Mouse (Mus musculus) forebrain, embryonic 10.5 days (tissue): ENCODE data around the gene Rpl41. TPM values are rescaled to one million over a fixed set of nuclear protein-coding genes. Genes with fewer than 3 reads are reported as not detected.

Experiments
- DNase-seq: peaks from one replicate; pipeline ENCODE4 v3.0.0-alpha.2; 2017; ENCODE audit warnings: low spot score; ENCODE audit errors: extremely low spot score
- H3K27ac ChIP-seq: fragments of 300-500 bp; sonication (generic); 2 replicates; pipeline ENCODE4 v1.5.1; 2016; ENCODE audit warnings: mild to moderate bottlenecking
- H3K27me3 ChIP-seq: fragments of 300-500 bp; sonication (generic); 2 replicates; pipeline ENCODE4 v1.6.1; 2016; ENCODE audit warnings: mild to moderate bottlenecking; ENCODE audit not compliant: poor library complexity, severe bottlenecking
- H3K36me3 ChIP-seq: fragments of 300-500 bp; sonication (generic); replicated peaks from 2 replicates; pipeline ENCODE4 v1.6.1; 2016; ENCODE audit warnings: mild to moderate bottlenecking, moderate library complexity
- H3K4me1 ChIP-seq: fragments of 300-500 bp; sonication (generic); 2 replicates; pipeline ENCODE4 v1.6.1; 2016
- H3K4me3 ChIP-seq: fragments of 300-500 bp; sonication (generic); 2 replicates; pipeline ENCODE4 v1.5.1; 2016; ENCODE audit warnings: mild to moderate bottlenecking, moderate library complexity
- H3K9me3 ChIP-seq: fragments of 300-500 bp; sonication (generic); 2 replicates; pipeline ENCODE4 v1.6.1; 2016; ENCODE audit warnings: mild to moderate bottlenecking, moderate library complexity
- WGBS: fragments of 180-500 bp; shearing (Covaris S2); methylation state at CpG from one replicate; pipeline ENCODE4 v1.1.7; 2016; 5-methylcytosine and 5-hydroxymethylcytosine counted together
- polyA plus RNA-seq: library from polyadenylated mRNA; unstranded; fragments of >200 nt; fragmentation: Nextera tagmentation; extraction: Ambion mirVana; gene quantifications from 2 replicates; pipeline ENCODE4 v1.2.1, GENCODE M21; 2016

Gene Rpl41
- 3,608 and 3,665 TPM in 2 replicates for polyA plus RNA-seq

- under 1% methylated on average over 31 of the region's 31 CpGs for WGBS
- Histone ChIP-seq H3K36me3 (peaks cover 27% of the 10 kb centered on the region), H3K9me3 (no peaks in the 10 kb centered on the region), H3K4me1 (peaks cover 29% of the 10 kb centered on the region), H3K27me3 (no peaks in the 10 kb centered on the region), H3K4me3 (peak within 1 kb of the TSS; percentile 71), H3K27ac (peak within 1 kb of the TSS; percentile 96)
- peak; percentile 92 for DNase-seq
These were observed at the start of gene Rpl41 for GRCm38 (mm10) chr10:128548947-128549681. Gene Rpl41 (minus strand): TSS chr10:128549305.

GRCm38 (mm10) chr10:128598476-128598875 is 49.4 kb upstream of the Rpl41 start:
- no peak overlapping the region for H3K4me3 ChIP-seq
- no peak overlapping the region for H3K27ac ChIP-seq
- H3K36me3 ChIP-seq = no peaks in the 10 kb centered on the region
- 76% methylated on average over 2 of the region's 2 CpGs for WGBS
- H3K4me1 ChIP-seq = no peaks in the 10 kb centered on the region
- H3K9me3 ChIP-seq = no peaks in the 10 kb centered on the region
- DNase-seq = no peak
- no peaks in the 10 kb centered on the region for H3K27me3 ChIP-seq

- Histone ChIP-seq H3K4me1 (peaks cover 23% of the 10 kb centered on the region), H3K27me3 (peaks cover 25% of the 10 kb centered on the region), H3K27ac (no peak overlapping the region), H3K36me3 (no peaks in the 10 kb centered on the region), H3K4me3 (no peak overlapping the region), H3K9me3 (no peaks in the 10 kb centered on the region)
- DNase-seq = no peak
- 86% methylated on average over 5 of the region's 5 CpGs for WGBS
These were observed 43.7 kb upstream of the Rpl41 start for GRCm38 (mm10) chr10:128592797-128593196.

GRCm38 (mm10) chr10:128591436-128591835 is 42.3 kb upstream of the Rpl41 start:
- peaks cover 39% of the 10 kb centered on the region for H3K27me3 ChIP-seq
- peaks cover 34% of the 10 kb centered on the region for H3K4me1 ChIP-seq
- no peaks in the 10 kb centered on the region for H3K36me3 ChIP-seq
- no peaks in the 10 kb centered on the region for H3K9me3 ChIP-seq
- no peak for DNase-seq
- no peak overlapping the region for H3K27ac ChIP-seq
- H3K4me3 ChIP-seq = no peak overlapping the region
- 87% methylated on average over 6 of the region's 6 CpGs for WGBS

- DNase-seq = peak; percentile 75
- H3K4me3 ChIP-seq = peak overlapping the region; percentile 84
- H3K9me3 ChIP-seq = no peaks in the 10 kb centered on the region
- peaks cover 51% of the 10 kb centered on the region for H3K27me3 ChIP-seq
- H3K36me3 ChIP-seq = no peaks in the 10 kb centered on the region
- WGBS = 1% methylated on average over 43 of the region's 43 CpGs
- H3K27ac ChIP-seq = peak overlapping the region; percentile 80
- H3K4me1 ChIP-seq = peaks cover 40% of the 10 kb centered on the region
These were observed 41.1 kb upstream of the Rpl41 start for GRCm38 (mm10) chr10:128590193-128590690.

GRCm38 (mm10) chr10:128589464-128590192 is 40.5 kb upstream of the Rpl41 start, which contains the start of gene Erbb3:
Gene Erbb3 (minus strand): TSS chr10:128589652.
- H3K27me3 ChIP-seq = peaks cover 57% of the 10 kb centered on the region

GRCm38 (mm10) chr10:128588775-128589463 is 39.8 kb upstream of the Rpl41 start:
- H3K4me3 ChIP-seq = peak overlapping the region; percentile 84
- H3K27ac ChIP-seq = peak overlapping the region; percentile 40; the same call in 1 of the 2 replicates
- H3K9me3 ChIP-seq = no peaks in the 10 kb centered on the region
- H3K36me3 ChIP-seq = no peaks in the 10 kb centered on the region
- peaks cover 64% of the 10 kb centered on the region for H3K27me3 ChIP-seq
- DNase-seq = no peak
- peaks cover 47% of the 10 kb centered on the region for H3K4me1 ChIP-seq
- 3% methylated on average over 23 of the region's 23 CpGs for WGBS

More at GRCm38 (mm10) chr10:128589464-128590192, 40.5 kb upstream of the Rpl41 start, which contains the start of gene Erbb3:
- Histone ChIP-seq H3K4me3 (peak within 1 kb of the TSS; percentile 84), H3K27ac (peak within 1 kb of the TSS; percentile 80), H3K36me3 (no peaks in the 10 kb centered on the region), H3K4me1 (peaks cover 40% of the 10 kb centered on the region), H3K9me3 (no peaks in the 10 kb centered on the region)
- DNase-seq = peak; percentile 47
- 0% methylated on average over 43 of the region's 43 CpGs for WGBS

GRCm38 (mm10) chr10:128588136-128588535 is 39.0 kb upstream of the Rpl41 start:
- Histone ChIP-seq H3K4me1 (peaks cover 55% of the 10 kb centered on the region), H3K9me3 (no peaks in the 10 kb centered on the region), H3K27me3 (peaks cover 70% of the 10 kb centered on the region), H3K4me3 (0 out of 2 replicates have a peak overlapping the region, but pooled peaks have one; percentile 84), H3K36me3 (no peaks in the 10 kb centered on the region), H3K27ac (no peak overlapping the region)
- 21% methylated on average over 1 of the region's 1 CpGs for WGBS
- no peak for DNase-seq

- Histone ChIP-seq H3K4me1 (peaks cover 56% of the 10 kb centered on the region), H3K36me3 (no peaks in the 10 kb centered on the region), H3K4me3 (no peak overlapping the region), H3K27ac (no peak overlapping the region), H3K9me3 (no peaks in the 10 kb centered on the region), H3K27me3 (peaks cover 75% of the 10 kb centered on the region)
- DNase-seq = no peak
- 48% methylated on average over 8 of the region's 8 CpGs for WGBS
These were observed 38.6 kb upstream of the Rpl41 start for GRCm38 (mm10) chr10:128587697-128588096.

- Histone ChIP-seq H3K9me3 (no peaks in the 10 kb centered on the region), H3K4me3 (no peak overlapping the region), H3K27me3 (peaks cover 75% of the 10 kb centered on the region), H3K27ac (no peak overlapping the region; the same call in 1 of the 2 replicates), H3K4me1 (peaks cover 56% of the 10 kb centered on the region), H3K36me3 (no peaks in the 10 kb centered on the region)
- no peak for DNase-seq
- 37% methylated on average over 4 of the region's 4 CpGs for WGBS
These were observed 38.0 kb upstream of the Rpl41 start for GRCm38 (mm10) chr10:128587120-128587519.

- WGBS = 19% methylated on average over 1 of the region's 1 CpGs
- DNase-seq = no peak
- Histone ChIP-seq H3K9me3 (no peaks in the 10 kb centered on the region), H3K4me3 (no peak overlapping the region), H3K36me3 (no peaks in the 10 kb centered on the region), H3K27me3 (peaks cover 75% of the 10 kb centered on the region), H3K4me1 (peaks cover 56% of the 10 kb centered on the region), H3K27ac (peak overlapping the region; percentile 8; the same call in 1 of the 2 replicates)
These were observed 37.4 kb upstream of the Rpl41 start for GRCm38 (mm10) chr10:128586546-128586945.

- Histone ChIP-seq H3K4me1 (peaks cover 47% of the 10 kb centered on the region), H3K27me3 (peaks cover 66% of the 10 kb centered on the region), H3K36me3 (no peaks in the 10 kb centered on the region), H3K9me3 (no peaks in the 10 kb centered on the region), H3K4me3 (no peak overlapping the region), H3K27ac (no peak overlapping the region)
- DNase-seq = no peak
- 13% methylated on average over 4 of the region's 4 CpGs for WGBS
These were observed 35.3 kb upstream of the Rpl41 start for GRCm38 (mm10) chr10:128584386-128584785.
